Mouse (Mus musculus): ENCODE results near the gene Spata21. TPM values are rescaled to one million over a fixed set of nuclear protein-coding genes. Genes with fewer than 3 reads are reported as not detected.
A peak's percentile ranks its signal among the peaks of the same experiment; 100 is the strongest.
"Not testable (repeated sequence)": the region's sequence is repeated elsewhere in the genome, so short reads cannot be mapped to it uniquely, and the experiment has no call there.

Gene Spata21
- polyA plus RNA-seq, 3 experiments from 2014 or later: 1.1 to 1.5 (median 1.5) TPM

- ATAC-seq: no peak
Observed at GRCm38 (mm10) chr4:141131531-141132061, 43.5 kb downstream of the Spata21 start.

GRCm38 (mm10) chr4:141132191-141132590 lies 44.1 kb downstream of the Spata21 start:
- ATAC-seq: no peak

GRCm38 (mm10) chr4:141133227-141133626 lies 45.1 kb downstream of the Spata21 start:
- no peak for ATAC-seq

GRCm38 (mm10) chr4:141134031-141134441 lies 45.9 kb downstream of the Spata21 start:
- no peak for ATAC-seq

GRCm38 (mm10) chr4:141134751-141135530 lies 46.8 kb downstream of the Spata21 start:
- no peak for ATAC-seq

- no peak for ATAC-seq
Observed at GRCm38 (mm10) chr4:141136126-141136525, 48.0 kb downstream of the Spata21 start.

- not testable (repeated sequence) for ATAC-seq
Observed at GRCm38 (mm10) chr4:141137740-141138139, 49.6 kb downstream of the Spata21 start.

GRCm38 (mm10) chr4:141138425-141139115 lies 50.4 kb downstream of the Spata21 start:
- peak; percentile 25 for ATAC-seq

GRCm38 (mm10) chr4:141139116-141139970 lies 51.2 kb downstream of the Spata21 start, which contains the start of gene Szrd1:
Szrd1 (minus strand) TSS chr4:141139775.
- peak; percentile 87 for ATAC-seq

GRCm38 (mm10) chr4:141140354-141140753 lies 52.2 kb downstream of the Spata21 start:
- ATAC-seq: not testable (repeated sequence)

- ATAC-seq: no peak
Observed at GRCm38 (mm10) chr4:141140967-141141366, 52.8 kb downstream of the Spata21 start.

- no peak for ATAC-seq
Observed at GRCm38 (mm10) chr4:141142285-141142811, 54.2 kb downstream of the Spata21 start.

GRCm38 (mm10) chr4:141145124-141145523 lies 57.0 kb downstream of the Spata21 start:
- not testable (repeated sequence) for ATAC-seq

GRCm38 (mm10) chr4:141146491-141147033 lies 58.4 kb downstream of the Spata21 start:
- ATAC-seq: no peak

- peak; percentile 87 for ATAC-seq
Observed at GRCm38 (mm10) chr4:141147112-141148008, 59.2 kb downstream of the Spata21 start, which contains the start of gene Fbxo42. Fbxo42 (plus strand) TSS chr4:141147913.

GRCm38 (mm10) chr4:141148009-141148801 lies 60.1 kb downstream of the Spata21 start:
- ATAC-seq: peak; percentile 44

GRCm38 (mm10) chr4:141149116-141149515 lies 61.0 kb downstream of the Spata21 start:
- no peak for ATAC-seq

- no peak for ATAC-seq
Observed at GRCm38 (mm10) chr4:141157485-141157884, 69.4 kb downstream of the Spata21 start.

- no peak for ATAC-seq
Observed at GRCm38 (mm10) chr4:141158609-141159008, 70.5 kb downstream of the Spata21 start.

- no peak for ATAC-seq
Observed at GRCm38 (mm10) chr4:141159093-141159492, 71.0 kb downstream of the Spata21 start.
